Mouse (Mus musculus) heart, postnatal 10 days (tissue): ENCODE data around the gene Gm29133. TPM values are rescaled to one million over a fixed set of nuclear protein-coding genes. Genes with fewer than 3 reads are reported as not detected.

ENCODE experiments used
- DNase-seq, 2 experiments: peaks; one replicate each; pipeline ENCODE4 v3.0.0; 2021
- intact Hi-C: fragments of 180-260 bp; cut with DNase I; formaldehyde crosslinking; loops from one replicate; pipeline ENCODE4 v1.15.1; 2025
- total RNA-seq, 2 experiments: library from RNA; stranded (reverse); gene quantifications; 2 replicates each; pipeline ENCODE4 v1.2.3; 2021

Gm29133 gene
- total RNA-seq: not detected

- intact Hi-C loops: no loop called here
- DNase-seq: no peak
Measured at GRCm38 (mm10) chr3:75747897-75748296, at the start of gene Gm29133. Gene Gm29133 (plus strand): TSS chr3:75748197.

GRCm38 (mm10) chr3:75699088-75699487, 48.9 kb upstream of the Gm29133 start:
- no peak for DNase-seq
- intact Hi-C loops: no loop called here

- no peak for DNase-seq
- intact Hi-C loops: no loop called here
Measured at GRCm38 (mm10) chr3:75701336-75701735, 46.7 kb upstream of the Gm29133 start.

GRCm38 (mm10) chr3:75706536-75706935, 41.5 kb upstream of the Gm29133 start:
- intact Hi-C loops: no loop called here
- no peak for DNase-seq

GRCm38 (mm10) chr3:75713678-75714295, 34.2 kb upstream of the Gm29133 start:
- intact Hi-C loops: loop anchor here (10.0 kb wide), 1 partner anchor 199 kb away; no protein-coding TSS in a partner anchor

GRCm38 (mm10) chr3:75720663-75721062, 27.3 kb upstream of the Gm29133 start:
- DNase-seq: peak; percentile 12 to 32
- intact Hi-C loops: loop anchor here (1.0 kb wide), 1 partner anchor 501 kb away; no protein-coding TSS in a partner anchor

More at GRCm38 (mm10) chr3:75713678-75714295, 34.2 kb upstream of the Gm29133 start:
- no peak for DNase-seq

- no peak for DNase-seq
- intact Hi-C loops: no loop called here
Measured at GRCm38 (mm10) chr3:75730982-75731600, 16.9 kb upstream of the Gm29133 start.

- intact Hi-C loops: no loop called here
- DNase-seq: no peak
Measured at GRCm38 (mm10) chr3:75743664-75744437, 4.1 kb upstream of the Gm29133 start.

- no peak for DNase-seq
- intact Hi-C loops: no loop called here
Measured at GRCm38 (mm10) chr3:75745343-75745742, 2.7 kb upstream of the Gm29133 start.

GRCm38 (mm10) chr3:75763351-75763750, 15.4 kb downstream of the Gm29133 start:
- no peak for DNase-seq
- intact Hi-C loops: no loop called here

- intact Hi-C loops: no loop called here
Measured at GRCm38 (mm10) chr3:75774253-75774652, 26.3 kb downstream of the Gm29133 start.

GRCm38 (mm10) chr3:75808001-75808400, 60.0 kb downstream of the Gm29133 start:
- intact Hi-C loops: no loop called here

More at GRCm38 (mm10) chr3:75774253-75774652, 26.3 kb downstream of the Gm29133 start:
- no peak for DNase-seq

GRCm38 (mm10) chr3:75823934-75824333, 75.9 kb downstream of the Gm29133 start:
- intact Hi-C loops: no loop called here
- DNase-seq: no peak

More at GRCm38 (mm10) chr3:75808001-75808400, 60.0 kb downstream of the Gm29133 start:
- DNase-seq: no peak

GRCm38 (mm10) chr3:75824458-75824857, 76.5 kb downstream of the Gm29133 start:
- DNase-seq: no peak
- intact Hi-C loops: no loop called here

GRCm38 (mm10) chr3:75834827-75835226, 86.8 kb downstream of the Gm29133 start:
- intact Hi-C loops: no loop called here
- no peak for DNase-seq

- DNase-seq: peak; percentile 48 to 56
- intact Hi-C loops: no loop called here
Measured at GRCm38 (mm10) chr3:75835286-75835967, 87.4 kb downstream of the Gm29133 start.

Other genes with a start within 250 kb of the Gm29133 start
- gene Pdcd10, start 191.3 kb upstream of the Gm29133 start, total RNA-seq: 10 to 100 TPM; 36.2 to 37.1 TPM
- gene Serpini1, start 190.7 kb upstream of the Gm29133 start, total RNA-seq: 1 to 10 TPM; 7.3 to 7.5 TPM
- gene Golim4, start 208.8 kb downstream of the Gm29133 start, total RNA-seq: 10 to 100 TPM; 30.7 to 32.7 TPM